Mouse (Mus musculus) layer of hippocampus, adult 2 months (tissue): ENCODE measurements at regions not wholly inside any gene's neighbourhood (a gene's known extent, or its start where the extent isn't known, plus 50 kb on each side); places are given as distances from the start of the nearest gene placed in this dataset.

ENCODE experiments used
- DNase-seq, 2 experiments: peaks; one replicate each; pipeline ENCODE4 v3.0.0; 2022; ENCODE audit warnings: low spot score in 2 of 2
- H3K27ac ChIP-seq: fragments of 200-600 bp; 2 replicates; pipeline ENCODE4 v1.8.1; 2022
- H3K4me3 ChIP-seq: fragments of 200-600 bp; 2 replicates; pipeline ENCODE4 v1.8.1; 2022; ENCODE audit warnings: mild to moderate bottlenecking
- CTCF ChIP-seq: fragments of 200-600 bp; conservative IDR thresholded peaks from 2 replicates; pipeline ENCODE4 v1.8.1; 2022; ENCODE audit warnings: antibody characterized with exemption, mild to moderate bottlenecking, moderate library complexity

DNA sequence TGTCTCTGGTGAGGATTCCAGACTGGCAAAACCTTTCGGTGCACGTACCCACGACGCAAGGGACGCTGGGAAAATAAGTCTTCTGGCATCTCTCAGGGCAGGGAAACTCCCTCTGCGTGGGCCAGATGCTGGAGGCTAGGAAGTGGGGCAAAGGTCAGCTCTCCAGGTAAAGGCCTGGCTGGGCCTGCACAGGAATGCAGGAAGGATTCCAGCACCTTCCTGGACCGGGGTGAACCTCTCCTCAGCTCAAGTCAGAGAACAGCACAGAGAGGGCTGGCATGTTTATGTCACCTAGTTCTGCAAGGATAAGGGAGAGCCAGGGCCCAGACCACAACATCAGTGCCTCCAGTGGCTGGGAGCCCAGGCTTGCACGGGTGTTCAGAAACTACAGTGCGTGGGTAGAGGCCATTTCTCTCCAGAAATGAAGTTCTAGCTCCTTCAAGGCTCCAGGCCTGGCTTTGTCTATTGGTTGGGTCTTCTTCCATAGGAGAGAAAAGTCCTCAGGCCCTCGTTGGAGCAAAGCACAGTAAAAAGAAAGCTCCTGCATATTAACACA, 74.9 kb upstream of the Ptpn1 start:
- no peak overlapping the region for H3K27ac ChIP-seq
- no peak for TF ChIP-seq CTCF
- no peak overlapping the region for H3K4me3 ChIP-seq
- DNase-seq: no peak

DNA sequence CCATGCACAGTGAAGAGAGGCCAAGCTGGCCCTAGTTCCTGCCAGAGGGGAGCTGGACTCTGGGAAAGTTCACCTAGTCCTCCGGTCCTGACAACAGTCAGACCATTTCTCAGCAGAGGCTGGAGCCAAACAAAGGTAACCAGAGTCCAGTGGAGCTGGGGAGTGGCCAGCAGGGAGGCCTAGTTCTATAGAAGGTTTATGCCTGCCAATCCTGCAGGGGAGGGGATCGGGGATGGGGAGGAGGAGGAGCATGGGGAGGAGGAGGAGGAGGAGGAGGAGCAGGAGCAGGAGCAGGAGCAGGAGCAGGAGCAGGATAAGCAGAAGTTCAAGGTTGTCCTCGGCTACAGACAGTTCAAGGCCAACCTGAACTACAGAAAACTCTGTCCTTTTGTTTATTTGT, 75.8 kb upstream of the Ptpn1 start:
- no peak for DNase-seq
- H3K27ac ChIP-seq: no peak overlapping the region
- TF ChIP-seq CTCF: no peak

DNA sequence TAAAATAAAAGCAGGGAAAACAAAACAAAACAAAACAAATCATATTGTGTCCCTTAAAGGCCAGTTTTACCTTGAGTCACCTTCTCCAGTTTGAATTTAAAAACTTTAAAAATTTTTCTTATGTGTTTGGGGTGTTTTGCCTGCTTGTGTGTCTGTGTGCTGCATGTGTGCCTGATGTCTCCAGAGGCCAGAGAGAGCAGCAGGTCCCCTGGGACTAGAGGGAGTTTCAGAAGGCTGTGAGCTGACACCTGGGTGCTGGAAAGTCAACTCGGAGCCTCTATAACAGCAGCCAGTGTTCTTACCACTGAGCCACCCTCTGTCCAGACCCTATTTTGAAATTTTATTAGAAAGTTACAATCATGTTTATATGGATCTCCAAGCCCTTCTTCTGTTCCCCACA, 77.8 kb upstream of the Ptpn1 start:
- TF ChIP-seq CTCF: no peak
- no peak overlapping the region for H3K4me3 ChIP-seq
- H3K27ac ChIP-seq: no peak overlapping the region
- no peak for DNase-seq

More for the DNA sequence above, 75.8 kb upstream of the Ptpn1 start:
- no peak overlapping the region for H3K4me3 ChIP-seq

DNA sequence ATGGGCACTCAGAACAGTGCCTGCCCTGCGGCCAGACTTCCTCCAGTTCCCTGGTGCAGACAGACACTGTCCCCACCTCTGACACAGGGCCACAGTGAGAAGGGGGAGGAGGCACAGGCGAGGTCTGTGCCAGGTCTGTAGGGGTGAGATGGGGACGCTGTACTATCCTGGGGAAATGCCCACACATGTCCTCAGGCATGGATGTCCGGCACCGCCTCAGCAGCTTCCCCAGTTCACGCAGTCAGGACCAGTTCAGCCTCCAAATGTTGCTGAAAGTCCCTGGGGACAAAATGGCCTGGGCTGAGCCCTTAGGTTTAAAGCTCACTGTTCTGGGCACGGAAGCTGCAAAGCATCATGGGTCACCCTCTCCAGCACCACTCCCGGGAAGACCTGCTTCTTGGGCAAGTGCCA, 78.4 kb upstream of the Ptpn1 start:
- no peak overlapping the region for H3K27ac ChIP-seq
- H3K4me3 ChIP-seq: no peak overlapping the region
- TF ChIP-seq CTCF: no peak
- no peak for DNase-seq

DNA sequence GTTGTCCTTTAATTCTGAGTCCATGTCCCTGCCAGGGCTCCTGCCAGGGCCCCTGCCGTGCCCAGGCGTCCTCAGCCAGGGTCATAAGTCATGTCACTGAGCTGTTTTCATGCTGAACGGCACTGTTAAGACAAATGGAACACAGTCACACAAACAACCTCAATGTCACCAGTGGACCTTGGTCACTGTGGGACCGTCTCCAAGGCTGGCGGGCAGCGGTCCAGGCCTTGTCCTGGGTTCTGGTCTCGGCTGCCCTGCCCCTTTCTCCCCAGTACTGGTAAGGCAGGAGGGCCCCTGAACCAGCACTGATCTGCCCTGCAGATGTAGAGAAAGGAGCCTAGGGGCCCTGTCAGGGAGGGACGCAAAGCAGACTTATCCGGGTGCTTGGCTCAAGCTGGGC, 79.3 kb upstream of the Ptpn1 start:
- Histone ChIP-seq H3K27ac (no peak overlapping the region), H3K4me3 (no peak overlapping the region)
- no peak for TF ChIP-seq CTCF
- DNase-seq: no peak

DNA sequence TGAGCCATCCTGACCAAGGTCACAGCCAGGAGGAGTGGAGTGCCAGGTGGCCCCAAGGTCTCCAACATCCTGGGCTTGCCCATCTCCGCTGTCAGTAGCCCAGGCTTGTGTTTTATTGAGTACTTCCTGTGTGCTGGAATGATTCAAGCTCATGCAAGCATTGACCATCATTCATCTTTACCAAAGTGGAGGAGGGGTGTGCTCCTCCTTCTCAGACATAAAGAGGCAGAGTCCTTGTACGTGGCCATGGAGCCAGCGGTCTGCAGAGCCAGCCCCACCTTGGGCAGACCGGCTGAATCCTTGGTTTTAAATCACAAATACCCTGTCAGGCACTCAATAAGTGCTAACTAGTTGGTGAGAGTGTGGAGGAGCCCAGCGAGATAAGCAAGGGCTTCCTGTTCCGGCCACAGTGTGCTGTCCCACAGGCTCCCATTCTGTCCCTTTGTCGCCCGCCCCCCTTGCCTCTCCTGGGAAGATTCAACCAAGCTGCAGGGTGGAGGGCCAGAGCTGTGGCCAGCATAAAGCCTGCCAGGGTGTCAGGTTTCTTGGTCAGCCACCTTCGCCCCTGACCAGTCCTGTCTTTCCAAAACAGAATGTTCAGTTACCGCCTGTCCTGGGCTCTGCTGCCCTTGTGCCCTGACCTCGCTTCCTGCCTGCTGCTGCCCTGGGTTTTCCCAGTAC, 80.5 kb upstream of the Ptpn1 start:
- H3K27ac ChIP-seq: no peak overlapping the region
- no peak for TF ChIP-seq CTCF
- no peak for DNase-seq
- H3K4me3 ChIP-seq: no peak overlapping the region

DNA sequence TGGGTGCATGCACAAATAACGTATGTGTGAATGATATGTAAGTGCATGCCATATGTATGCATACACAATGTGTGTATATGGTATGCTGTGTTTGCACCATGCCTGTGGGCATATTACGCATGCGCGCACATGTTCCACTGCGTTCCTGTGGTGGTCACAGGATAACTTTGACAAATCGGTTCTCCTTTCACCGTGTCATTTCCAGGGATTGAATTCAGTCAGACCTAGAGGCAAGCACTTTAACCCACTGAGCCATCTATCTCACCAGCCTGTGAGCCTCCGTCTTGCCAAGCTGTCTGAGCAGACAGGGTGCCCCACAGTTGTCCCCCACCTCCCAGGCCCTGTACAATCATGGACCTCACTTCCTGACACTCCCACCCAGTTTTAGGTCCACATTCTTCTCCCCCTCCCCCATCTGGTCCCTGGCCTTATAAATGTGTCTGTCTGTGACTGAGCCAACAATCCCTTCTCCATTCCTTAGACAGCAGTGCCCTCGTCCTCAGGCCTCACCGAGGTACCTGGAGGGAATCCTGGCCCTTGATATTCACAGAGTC, 81.8 kb upstream of the Ptpn1 start:
- no peak overlapping the region for H3K27ac ChIP-seq
- TF ChIP-seq CTCF: no peak
- H3K4me3 ChIP-seq: no peak overlapping the region
- no peak for DNase-seq

DNA sequence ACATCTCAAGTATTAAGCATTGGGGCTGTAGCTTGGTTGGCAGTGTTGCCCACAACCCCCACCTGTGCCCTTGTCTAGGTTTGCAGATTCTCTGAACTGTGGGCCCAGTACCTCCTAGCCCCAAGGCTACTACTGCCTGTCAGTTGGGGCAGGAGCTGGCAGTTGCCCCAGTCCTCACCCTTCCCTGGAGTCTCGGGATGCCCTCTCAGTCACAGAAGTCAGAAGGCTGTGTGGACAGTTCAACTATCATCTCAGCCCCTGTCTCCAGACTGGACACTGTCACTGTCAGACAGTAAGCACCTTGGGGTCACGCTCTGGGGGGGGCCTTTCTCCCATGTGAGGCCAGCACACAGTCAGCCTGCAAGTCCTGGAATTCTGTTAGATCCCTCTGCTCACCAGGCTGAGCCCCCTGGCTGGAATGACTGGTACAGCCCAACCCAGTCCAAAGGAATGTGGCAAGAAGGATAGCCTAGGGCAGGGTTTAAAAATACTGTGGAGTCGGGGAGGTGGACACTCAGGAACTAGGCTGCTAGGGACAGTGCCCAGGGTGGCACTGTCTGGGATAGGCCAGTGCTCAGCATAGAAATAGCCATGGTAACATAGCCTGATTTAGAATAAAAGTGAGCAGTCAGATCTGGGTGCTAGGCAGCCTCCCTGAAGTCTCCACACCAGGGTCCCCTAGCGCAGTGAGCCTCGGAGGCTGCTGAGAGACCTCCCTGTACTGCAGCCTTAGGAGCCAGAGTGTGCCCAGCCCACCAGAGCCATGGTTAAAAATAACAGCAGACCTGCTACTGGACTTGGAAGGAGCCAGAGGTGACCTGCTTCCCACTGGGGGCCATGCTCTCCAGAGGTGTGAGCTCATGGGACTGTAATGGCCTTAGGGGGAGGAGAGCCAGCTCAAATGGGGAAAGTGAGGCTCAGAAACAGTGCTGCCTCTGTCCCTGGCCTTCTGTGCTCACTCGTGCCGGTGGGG, 83.1 kb upstream of the Ptpn1 start:
- TF ChIP-seq CTCF: 0 out of 2 replicates have a peak, but pooled peaks have one; percentile 10
- Histone ChIP-seq H3K27ac (no peak overlapping the region), H3K4me3 (no peak overlapping the region)
- no peak for DNase-seq

DNA sequence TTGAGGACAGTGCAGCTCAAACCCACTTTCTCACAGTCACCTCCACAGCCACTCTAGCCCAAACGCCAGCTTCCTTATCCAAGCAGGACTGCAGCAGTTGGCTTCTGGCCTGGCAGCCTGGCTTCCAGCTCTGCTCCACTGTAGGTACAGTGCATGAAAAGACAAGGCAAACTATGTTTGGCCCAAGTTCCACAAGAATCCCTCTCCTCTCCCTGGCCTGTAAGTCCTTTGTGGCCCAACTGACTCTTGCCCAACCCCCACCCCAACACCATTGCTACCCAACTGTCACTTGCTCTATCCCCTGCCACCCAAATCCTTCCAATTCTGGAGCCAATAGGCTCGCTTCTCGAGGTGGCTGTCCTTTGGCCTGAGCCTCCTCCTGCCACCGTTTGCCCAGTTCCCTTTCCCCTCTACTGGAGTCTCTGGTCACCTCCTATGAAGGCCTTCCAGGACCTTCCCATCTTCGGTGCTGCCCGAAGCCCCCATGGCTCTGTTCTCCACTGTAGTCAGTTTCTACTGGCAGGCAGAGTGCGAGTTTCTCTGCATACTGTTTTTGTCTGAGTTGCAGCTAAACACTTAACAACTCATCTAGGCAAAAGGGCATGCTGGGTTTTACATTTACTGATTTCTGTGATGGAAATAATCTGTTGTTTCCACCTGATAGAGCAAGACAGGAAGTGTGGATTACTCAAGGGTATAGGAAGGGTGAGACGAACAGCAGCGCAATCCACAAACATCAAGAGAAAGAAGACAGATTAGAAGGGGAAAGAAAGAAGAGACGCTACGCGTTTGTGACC, 84.4 kb upstream of the Ptpn1 start:
- DNase-seq: no peak
- no peak for TF ChIP-seq CTCF
- Histone ChIP-seq H3K4me3 (no peak overlapping the region), H3K27ac (no peak overlapping the region)

DNA sequence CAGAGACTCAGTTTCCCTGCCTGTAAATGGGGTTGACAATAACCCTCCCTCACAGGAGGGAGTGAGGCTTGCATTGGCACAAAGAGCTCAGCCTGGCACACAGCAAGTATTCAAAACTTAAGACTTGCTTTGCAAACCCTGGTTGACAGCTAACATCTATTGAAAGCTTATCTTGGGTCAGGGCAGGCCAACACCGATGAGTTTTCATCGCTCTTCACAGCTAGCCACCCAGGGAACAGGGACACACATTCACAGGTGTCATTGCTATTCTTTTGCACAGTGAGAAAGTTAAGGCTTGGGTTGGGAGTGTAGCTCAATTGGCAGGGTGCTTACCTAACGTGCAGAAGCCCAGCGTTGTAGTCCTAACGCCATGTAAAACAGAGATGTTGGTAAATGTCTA, 86.5 kb upstream of the Ptpn1 start:
- H3K4me3 ChIP-seq: no peak overlapping the region
- TF ChIP-seq CTCF: no peak
- DNase-seq: no peak
- H3K27ac ChIP-seq: no peak overlapping the region

DNA sequence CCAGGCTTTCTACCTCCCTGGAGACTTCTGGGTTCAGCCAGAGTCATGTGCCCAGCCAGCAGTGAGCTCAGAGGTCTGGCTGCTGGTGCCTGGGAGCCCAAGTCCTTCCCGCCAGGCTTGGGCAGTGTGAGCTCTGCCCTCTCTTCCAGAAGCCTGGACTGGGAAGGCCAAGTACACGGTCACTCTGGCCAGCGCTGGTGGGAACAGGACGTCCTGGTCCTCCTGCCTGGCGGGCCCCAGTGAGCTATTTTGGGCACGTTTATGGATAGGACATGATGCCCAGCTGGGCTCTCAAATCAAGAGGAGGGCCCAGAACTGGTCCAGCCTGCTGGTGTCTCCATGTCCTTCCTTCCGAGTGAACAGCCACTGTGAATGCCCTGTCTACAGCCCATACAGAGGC, 87.3 kb upstream of the Ptpn1 start:
- H3K4me3 ChIP-seq: no peak overlapping the region
- no peak for DNase-seq
- TF ChIP-seq CTCF: no peak
- H3K27ac ChIP-seq: no peak overlapping the region

DNA sequence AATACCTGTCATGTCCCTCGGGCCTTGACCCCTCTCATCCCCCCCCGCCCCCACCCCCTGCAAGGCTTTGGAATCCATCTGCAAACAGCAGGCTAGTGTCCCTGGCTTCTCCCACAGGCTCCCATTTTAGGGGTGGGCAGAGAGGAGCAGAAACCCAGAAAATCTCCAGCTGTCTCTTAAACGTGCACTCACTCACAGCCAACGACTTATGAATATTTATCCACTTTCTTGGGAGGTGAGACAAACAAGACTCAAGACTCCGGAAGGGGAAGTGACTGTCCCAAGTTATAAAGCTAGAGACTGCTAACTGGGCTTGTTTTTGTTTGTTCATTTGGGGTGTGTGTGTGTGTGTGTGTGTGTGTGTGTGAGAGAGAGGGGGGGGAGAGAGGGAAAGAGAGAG, 87.9 kb upstream of the Ptpn1 start:
- no peak for TF ChIP-seq CTCF
- no peak overlapping the region for H3K27ac ChIP-seq
- no peak for DNase-seq
- no peak overlapping the region for H3K4me3 ChIP-seq
